Mouse (Mus musculus) small intestine, adult 2 months (tissue): Measurements from ENCODE around the gene Cracr2a.

ENCODE experiments used
- CTCF ChIP-seq: fragments of 200-500 bp; IDR thresholded peaks from 2 replicates; pipeline ENCODE4 v1.5.1; 2012; ENCODE audit warnings: low read depth, mild to moderate bottlenecking, control low read depth, inconsistent platforms, low read length, moderate library complexity, mixed read lengths; ENCODE audit not compliant: insufficient replicate concordance, insufficient read length; ENCODE audit errors: extremely low read depth
- POLR2A ChIP-seq: fragments of 200-500 bp; IDR thresholded peaks from 2 replicates; pipeline ENCODE4 v1.6.1; 2012; ENCODE audit warnings: low read depth, mild to moderate bottlenecking, control low read depth, inconsistent platforms, low read length, moderate library complexity

GRCm38 (mm10) chr6:127715428-127715827 is 154.3 kb downstream of the Cracr2a start:
- TF ChIP-seq POLR2A: no peak
- no peak for TF ChIP-seq CTCF
